In the genomic region with DNA sequence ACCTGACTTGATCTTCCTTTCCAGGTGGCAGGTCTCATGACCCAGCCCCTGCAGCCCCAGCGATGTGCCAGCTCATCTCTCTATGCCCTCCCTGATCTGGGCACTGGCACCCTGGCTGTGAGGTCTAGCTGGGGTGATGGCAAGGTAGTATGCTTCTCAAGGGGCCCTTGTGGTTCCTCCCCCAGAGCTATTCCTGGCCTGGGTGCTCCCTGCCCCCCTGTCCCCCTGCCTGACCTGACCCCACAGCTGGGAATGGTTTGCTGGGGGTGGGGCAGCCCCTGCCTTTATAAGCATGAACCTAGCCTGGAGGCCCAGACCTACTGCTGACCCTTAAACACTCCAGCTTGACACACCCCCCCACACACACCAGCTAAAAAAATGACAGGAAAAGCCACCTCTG, we compare ENCODE assay signal across 16 mouse cellular contexts. TPM values are rescaled to one million over a fixed set of nuclear protein-coding genes. Genes with fewer than 3 reads are reported as not detected.
DNase-seq lines count a peak whose midpoint lies in the region; ATAC-seq and TF ChIP-seq lines count a peak whose summit lies in the region.
"Had no signal": no experiment of that assay in that cellular context is flagged by ENCODE, and none has a peak within 500 bp of the region (broad histone marks: within the 10 kb centered on the region; RNA-seq: fewer than 3 reads in every experiment).

A gene (plus strand): TSS at position 323 of the 400 bp plus-strand sequence.

- ATAC-seq in limb, embryonic 13.5 days (ENCODE audit: low FRiP score, low read depth) = no peak
- ATAC-seq: midbrain, embryonic 16.5 days had no signal

- H3K9ac ChIP-seq in limb, embryonic 13.5 days = peak within 1 kb of the TSS; percentile 55
- H3K9ac ChIP-seq: liver, embryonic 15.5 days had no signal

- H3K36me3 ChIP-seq in limb, embryonic 13.5 days = no peaks in the 10 kb centered on the region
- H3K36me3 ChIP-seq: G1E; liver, embryonic 15.5 days had no signal

- H3K27ac ChIP-seq in layer of hippocampus, adult 2 months = peak within 1 kb of the TSS; percentile 91
- peak within 1 kb of the TSS; percentile 78 for H3K27ac ChIP-seq in embryonic fibroblast, embryonic 13.5 days (ENCODE audit: insufficient read depth, low read length)
- no peak within 1 kb of the TSS for H3K27ac ChIP-seq in limb, embryonic 13.5 days
- H3K27ac ChIP-seq: liver, embryonic 15.5 days had no signal

- H3K27me3 ChIP-seq in limb, embryonic 13.5 days = peaks cover 14% of the 10 kb centered on the region

- no peak for TF ChIP-seq CTCF in layer of hippocampus, adult 2 months (conservative IDR thresholded peaks at IDR 0.05)
- no peak for TF ChIP-seq CTCF in embryonic fibroblast, embryonic 13.5 days (IDR thresholded peaks at IDR 0.05; ENCODE audit: borderline replicate concordance, insufficient read depth, low read length)

- WGBS in limb, embryonic 13.5 days = 67% methylated on average over 1 of the region's 1 CpGs

- peaks cover 15% of the 10 kb centered on the region for H3K4me1 ChIP-seq in embryonic fibroblast, embryonic 13.5 days (ENCODE audit: control insufficient read depth, insufficient read depth, low read length)
- H3K4me1 ChIP-seq in limb, embryonic 13.5 days = peaks cover 43% of the 10 kb centered on the region

- TF ChIP-seq POLR2A in embryonic fibroblast, embryonic 13.5 days (IDR thresholded peaks at IDR 0.05; ENCODE audit: low read depth, low read length) = no peak

- DNase-seq in cerebellum, adult 9-10 months = peak; percentile 28
- DNase-seq in cerebellum, postnatal 25 days = no peak
- DNase-seq in layer of hippocampus, adult 2 months (ENCODE audit: low spot score in 2 of 2) = no peak
- DNase-seq in layer of hippocampus, postnatal 36 days = no peak
- DNase-seq in thymus, postnatal 4 days = no peak
- no peak for DNase-seq in spleen, adult 18-20 months
- DNase-seq: cerebellum, adult 11 months; kidney, adult 11 months; kidney, postnatal 36 days; right cerebral cortex, adult 18-20 months had no signal

- no peak within 1 kb of the TSS for H3K4me3 ChIP-seq in layer of hippocampus, adult 2 months
- H3K4me3 ChIP-seq in embryonic fibroblast, embryonic 13.5 days (ENCODE audit: insufficient read depth, low read length) = no peak within 1 kb of the TSS
- H3K4me3 ChIP-seq in limb, embryonic 13.5 days = peak within 1 kb of the TSS; percentile 5
- H3K4me3 ChIP-seq: liver, embryonic 15.5 days had no signal

- 0 out of 2 replicates have a peak within 1 kb of the TSS, but pooled peaks have one; percentile 9 for H3K4me2 ChIP-seq in limb, embryonic 13.5 days (replicated peaks)
- H3K4me2 ChIP-seq: liver, embryonic 15.5 days had no signal

- H3K9me3 ChIP-seq in limb, embryonic 13.5 days = no peaks in the 10 kb centered on the region
- H3K9me3 ChIP-seq: G1E; liver, embryonic 15.5 days had no signal

RNA-seq across cellular contexts. Expression of the gene that starts here (rescaled TPM):
- total RNA-seq in layer of hippocampus, adult 2 months (2021) = not detected
- total RNA-seq in layer of hippocampus, postnatal 36 days (2021) = under 1 TPM; 0.28 to 0.30 TPM
- polyA plus RNA-seq in embryonic fibroblast, embryonic 13.5 days (2011; ENCODE audit: insufficient read length, low read depth, missing spikeins) = not detected in 2 replicates
- 89.8 and 93.2 TPM in 2 replicates for polyA plus RNA-seq in limb, embryonic 13.5 days (2015; fragmentation: Nextera tagmentation; extraction: Ambion mirVana)
- total RNA-seq: neutrophil, adult 5-6 weeks had no signal
- polyA plus RNA-seq: G1E had no signal

Comparison
In these comparisons a context has a peak if more than half of its experiments do, and no peak if none do; other contexts are left out.
1. RNA of the gene that starts here (polyA plus RNA-seq): 89.8 to 93.2 TPM in limb, embryonic 13.5 days; not detected in embryonic fibroblast, embryonic 13.5 days; every median in the first group is over 10 times any median in the second.